Mouse (Mus musculus) kidney, adult 2 months (tissue): ENCODE results near the gene Strn4.

Experiments used
- CTCF ChIP-seq: fragments of 200-500 bp; conservative IDR thresholded peaks from 2 replicates; pipeline ENCODE4 v1.5.1; 2011; ENCODE audit warnings: low read depth, mild to moderate bottlenecking, control low read depth, low read length, moderate library complexity, mixed read lengths; ENCODE audit not compliant: insufficient read depth, insufficient read length
- POLR2A ChIP-seq: fragments of 200-500 bp; IDR thresholded peaks from one replicate; pipeline ENCODE4 v1.6.1; 2011; ENCODE audit warnings: low read depth, low read length, control low read depth

DNA sequence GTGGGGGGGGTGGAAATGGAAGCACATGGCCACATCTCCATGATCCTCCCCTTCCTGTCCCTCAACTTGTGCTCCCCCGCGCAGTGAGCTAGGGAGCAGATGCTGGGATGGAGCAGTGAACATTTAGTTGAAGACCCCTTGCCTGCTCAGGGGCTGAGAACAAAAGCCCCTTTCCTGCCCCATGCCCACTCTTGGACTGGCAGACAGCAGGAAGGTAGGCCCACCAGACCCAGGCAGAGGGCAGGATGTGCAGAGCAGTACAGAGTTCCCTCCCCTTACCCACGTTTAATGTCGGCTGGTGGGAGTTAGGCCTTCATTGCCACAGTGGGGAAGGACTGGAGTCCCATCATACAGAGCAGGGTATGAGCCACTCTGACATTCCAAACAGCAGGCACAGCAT lies 25.4 kb downstream of the Strn4 start:
- TF ChIP-seq CTCF = no peak
- no peak for TF ChIP-seq POLR2A
